Mouse (Mus musculus): ENCODE data around the gene Smim22. TPM values are rescaled to one million over a fixed set of nuclear protein-coding genes. Genes with fewer than 3 reads are reported as not detected.

Gene Smim22
- polyA plus RNA-seq, 1 experiment, result 232 TPM

- H3K27me3 ChIP-seq (replicated peaks; ENCODE audit: control insufficient read depth, insufficient read depth, low read length), result no peaks in the 10 kb centered on the region
- WGBS, result 54% methylated on average over 5 of the region's 5 CpGs
- peak; percentile 50 for DNase-seq
- no peak for TF ChIP-seq POLR2A (IDR thresholded peaks at IDR 0.05; ENCODE audit: low read depth, low read length)
- TF ChIP-seq CTCF (conservative IDR thresholded peaks at IDR 0.05; ENCODE audit: insufficient read depth, insufficient read length, low read depth, low read length), result no peak
- H3K27ac ChIP-seq (ENCODE audit: insufficient read depth, low read depth, low read length), result no peak overlapping the region
- no peaks in the 10 kb centered on the region for H3K4me1 ChIP-seq (ENCODE audit: control insufficient read depth, insufficient read depth, low read length)
- no peaks in the 10 kb centered on the region for H3K36me3 ChIP-seq (ENCODE audit: control insufficient read depth, insufficient read depth, low read length)
- no peak overlapping the region for H3K4me3 ChIP-seq (ENCODE audit: insufficient read depth, low read depth, low read length)
Observed at GRCm38 (mm10) chr16:4978275-4979051, 28.6 kb upstream of the Smim22 start.

GRCm38 (mm10) chr16:4979755-4980380, 27.2 kb upstream of the Smim22 start:
- H3K27me3 ChIP-seq (replicated peaks; ENCODE audit: control insufficient read depth, insufficient read depth, low read length), result no peaks in the 10 kb centered on the region
- H3K27ac ChIP-seq (ENCODE audit: insufficient read depth, low read depth, low read length), result no peak overlapping the region
- TF ChIP-seq CTCF (conservative IDR thresholded peaks at IDR 0.05; ENCODE audit: insufficient read depth, insufficient read length, low read depth, low read length) (peak; percentile 73), POLR2A (IDR thresholded peaks at IDR 0.05; ENCODE audit: low read depth, low read length) (no peak)
- 66% methylated on average over 4 of the region's 4 CpGs for WGBS
- DNase-seq, result peak; percentile 52
- H3K36me3 ChIP-seq (ENCODE audit: control insufficient read depth, insufficient read depth, low read length), result no peaks in the 10 kb centered on the region
- no peaks in the 10 kb centered on the region for H3K4me1 ChIP-seq (ENCODE audit: control insufficient read depth, insufficient read depth, low read length)
- H3K4me3 ChIP-seq (ENCODE audit: insufficient read depth, low read depth, low read length), result no peak overlapping the region

- Histone ChIP-seq H3K36me3 (ENCODE audit: control insufficient read depth, insufficient read depth, low read length) (no peaks in the 10 kb centered on the region), H3K4me3 (ENCODE audit: insufficient read depth, low read depth, low read length) (no peak overlapping the region), H3K27ac (ENCODE audit: insufficient read depth, low read depth, low read length) (no peak overlapping the region), H3K4me1 (ENCODE audit: control insufficient read depth, insufficient read depth, low read length) (no peaks in the 10 kb centered on the region), H3K27me3 (replicated peaks; ENCODE audit: control insufficient read depth, insufficient read depth, low read length) (no peaks in the 10 kb centered on the region)
- WGBS, result 90% methylated on average over 12 of the region's 12 CpGs
- DNase-seq, result no peak
- TF ChIP-seq CTCF (conservative IDR thresholded peaks at IDR 0.05; ENCODE audit: insufficient read depth, insufficient read length, low read depth, low read length), result no peak
- TF ChIP-seq POLR2A (IDR thresholded peaks at IDR 0.05; ENCODE audit: low read depth, low read length), result no peak
Observed at GRCm38 (mm10) chr16:4984717-4985116, 22.4 kb upstream of the Smim22 start.

DNA sequence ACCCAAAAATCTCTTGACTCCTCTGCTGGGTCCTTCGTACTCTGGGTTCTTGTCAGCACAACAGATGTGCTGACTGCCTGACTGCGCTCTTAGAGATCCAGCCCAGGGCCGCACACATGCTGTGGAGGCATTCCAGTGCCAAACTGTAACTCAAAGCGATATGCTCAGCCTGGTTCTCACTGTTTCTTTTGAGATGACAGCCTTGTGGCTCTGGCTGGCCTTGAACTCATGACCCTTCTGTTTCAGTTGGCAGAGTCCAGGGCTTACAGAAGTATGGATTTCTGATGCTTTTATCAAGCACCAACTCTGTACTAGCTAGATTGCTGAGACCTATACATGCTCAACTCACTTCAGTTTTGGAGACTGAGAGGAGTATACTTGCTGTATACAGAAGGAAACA, 13.8 kb upstream of the Smim22 start:
- Histone ChIP-seq H3K4me3 (ENCODE audit: insufficient read depth, low read depth, low read length) (no peak overlapping the region), H3K36me3 (ENCODE audit: control insufficient read depth, insufficient read depth, low read length) (no peaks in the 10 kb centered on the region), H3K27me3 (replicated peaks; ENCODE audit: control insufficient read depth, insufficient read depth, low read length) (no peaks in the 10 kb centered on the region), H3K4me1 (ENCODE audit: control insufficient read depth, insufficient read depth, low read length) (peaks cover 6% of the 10 kb centered on the region), H3K27ac (ENCODE audit: insufficient read depth, low read depth, low read length) (no peak overlapping the region)
- no peak for DNase-seq
- WGBS, result 90% methylated on average over 4 of the region's 4 CpGs
- no peak for TF ChIP-seq POLR2A (IDR thresholded peaks at IDR 0.05; ENCODE audit: low read depth, low read length)
- TF ChIP-seq CTCF (conservative IDR thresholded peaks at IDR 0.05; ENCODE audit: insufficient read depth, insufficient read length, low read depth, low read length), result no peak

- peak; percentile 55 for DNase-seq
- 13% methylated on average over 3 of the region's 3 CpGs for WGBS
- no peaks in the 10 kb centered on the region for H3K36me3 ChIP-seq (ENCODE audit: control insufficient read depth, insufficient read depth, low read length)
- peaks cover 6% of the 10 kb centered on the region for H3K4me1 ChIP-seq (ENCODE audit: control insufficient read depth, insufficient read depth, low read length)
- H3K27ac ChIP-seq (ENCODE audit: insufficient read depth, low read depth, low read length), result no peak within 1 kb of the TSS
- no peak within 1 kb of the TSS for H3K4me3 ChIP-seq (ENCODE audit: insufficient read depth, low read depth, low read length)
- no peak for TF ChIP-seq POLR2A (IDR thresholded peaks at IDR 0.05; ENCODE audit: low read depth, low read length)
- TF ChIP-seq CTCF (conservative IDR thresholded peaks at IDR 0.05; ENCODE audit: insufficient read depth, insufficient read length, low read depth, low read length), result no peak
- H3K27me3 ChIP-seq (replicated peaks; ENCODE audit: control insufficient read depth, insufficient read depth, low read length), result no peaks in the 10 kb centered on the region
Observed at GRCm38 (mm10) chr16:4997553-4997952, 9.5 kb upstream of the Smim22 start, which contains the start of gene Sept12. Sept12 (minus strand) TSS chr16:4997852.

DNA sequence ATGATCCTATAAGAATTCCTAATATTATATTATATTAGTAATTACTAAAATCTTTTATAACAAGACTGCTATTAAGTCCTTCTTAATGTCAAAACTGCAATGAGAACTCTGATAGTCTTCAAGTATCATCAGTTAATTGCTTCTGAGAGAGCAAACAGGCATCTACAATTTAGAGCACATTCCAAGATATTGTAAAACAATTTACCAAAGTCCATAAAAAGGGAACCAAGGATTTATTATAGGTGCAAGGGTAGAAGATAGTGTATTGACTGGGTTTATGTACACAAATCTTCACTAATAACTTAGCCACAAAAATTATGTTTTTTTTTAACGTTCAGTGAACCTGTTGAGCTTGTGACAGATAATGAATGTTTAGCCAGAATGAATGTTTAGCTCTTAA, 8.1 kb upstream of the Smim22 start:
- Histone ChIP-seq H3K27me3 (replicated peaks; ENCODE audit: control insufficient read depth, insufficient read depth, low read length) (no peaks in the 10 kb centered on the region), H3K4me1 (ENCODE audit: control insufficient read depth, insufficient read depth, low read length) (peaks cover 6% of the 10 kb centered on the region), H3K36me3 (ENCODE audit: control insufficient read depth, insufficient read depth, low read length) (no peaks in the 10 kb centered on the region), H3K4me3 (ENCODE audit: insufficient read depth, low read depth, low read length) (no peak overlapping the region), H3K27ac (ENCODE audit: insufficient read depth, low read depth, low read length) (no peak overlapping the region)
- DNase-seq, result no peak
- no peak for TF ChIP-seq POLR2A (IDR thresholded peaks at IDR 0.05; ENCODE audit: low read depth, low read length)
- TF ChIP-seq CTCF (conservative IDR thresholded peaks at IDR 0.05; ENCODE audit: insufficient read depth, insufficient read length, low read depth, low read length), result no peak
- 59% methylated on average over 1 of the region's 1 CpGs for WGBS

GRCm38 (mm10) chr16:5000611-5001010, 6.5 kb upstream of the Smim22 start:
- DNase-seq, result peak; percentile 83
- H3K4me1 ChIP-seq (ENCODE audit: control insufficient read depth, insufficient read depth, low read length), result peaks cover 6% of the 10 kb centered on the region
- no peaks in the 10 kb centered on the region for H3K27me3 ChIP-seq (replicated peaks; ENCODE audit: control insufficient read depth, insufficient read depth, low read length)
- no peaks in the 10 kb centered on the region for H3K36me3 ChIP-seq (ENCODE audit: control insufficient read depth, insufficient read depth, low read length)
- no peak overlapping the region for H3K4me3 ChIP-seq (ENCODE audit: insufficient read depth, low read depth, low read length)
- TF ChIP-seq POLR2A (IDR thresholded peaks at IDR 0.05; ENCODE audit: low read depth, low read length), result no peak
- TF ChIP-seq CTCF (conservative IDR thresholded peaks at IDR 0.05; ENCODE audit: insufficient read depth, insufficient read length, low read depth, low read length), result no peak
- no peak overlapping the region for H3K27ac ChIP-seq (ENCODE audit: insufficient read depth, low read depth, low read length)
- 35% methylated on average over 3 of the region's 3 CpGs for WGBS

All from kidney, adult 2 months (tissue).